Mouse (Mus musculus): ENCODE results near the gene Diaph3. TPM values are rescaled to one million over a fixed set of nuclear protein-coding genes. Genes with fewer than 3 reads are reported as not detected.

The Diaph3 gene
- polyA plus RNA-seq, 1 experiment from 2014 or later: 25.9 TPM

- Histone ChIP-seq H3K4me3 (ENCODE audit: low read depth, low read length) (no peak overlapping the region), H3K4me1 (ENCODE audit: insufficient read depth) (no peaks in the 10 kb centered on the region), H3K9me3 (ENCODE audit: low read depth, low read length) (no peaks in the 10 kb centered on the region), H3K27ac (ENCODE audit: low read depth) (no peak overlapping the region), H3K9ac (no peak overlapping the region), H3K36me3 (ENCODE audit: insufficient read depth) (no peaks in the 10 kb centered on the region), H3K4me2 (no peak overlapping the region), H3K27me3 (ENCODE audit: insufficient read depth, low read length) (no peaks in the 10 kb centered on the region)
- no peak for ATAC-seq (ENCODE audit: insufficient read depth)
- no peak for DNase-seq
- no peak for TF ChIP-seq CTCF (IDR thresholded peaks at IDR 0.05; ENCODE audit: low read depth)
- WGBS: 64% methylated on average over 7 of the region's 7 CpGs
These were observed 399.0 kb downstream of the Diaph3 start for GRCm38 (mm10) chr14:86741855-86742531.

GRCm38 (mm10) chr14:86738916-86739315 lies 402.1 kb downstream of the Diaph3 start:
- H3K4me1 ChIP-seq (ENCODE audit: insufficient read depth): no peaks in the 10 kb centered on the region
- WGBS: 41% methylated on average over 5 of the region's 5 CpGs

GRCm38 (mm10) chr14:86736646-86737045 lies 404.4 kb downstream of the Diaph3 start:
- Histone ChIP-seq H3K27me3 (ENCODE audit: insufficient read depth, low read length) (no peaks in the 10 kb centered on the region), H3K4me2 (no peak overlapping the region), H3K4me1 (ENCODE audit: insufficient read depth) (no peaks in the 10 kb centered on the region), H3K9me3 (ENCODE audit: low read depth, low read length) (no peaks in the 10 kb centered on the region), H3K27ac (ENCODE audit: low read depth) (no peak overlapping the region), H3K36me3 (ENCODE audit: insufficient read depth) (no peaks in the 10 kb centered on the region), H3K4me3 (ENCODE audit: low read depth, low read length) (no peak overlapping the region), H3K9ac (no peak overlapping the region)
- no peak for DNase-seq
- 80% methylated on average over 1 of the region's 1 CpGs for WGBS
- TF ChIP-seq CTCF (IDR thresholded peaks at IDR 0.05; ENCODE audit: low read depth): no peak
- ATAC-seq (ENCODE audit: insufficient read depth): no peak

More at GRCm38 (mm10) chr14:86738916-86739315, 402.1 kb downstream of the Diaph3 start:
- ATAC-seq (ENCODE audit: insufficient read depth) (no peak), DNase-seq (no peak)
- Histone ChIP-seq H3K27ac (ENCODE audit: low read depth) (no peak overlapping the region), H3K9me3 (ENCODE audit: low read depth, low read length) (no peaks in the 10 kb centered on the region), H3K9ac (no peak overlapping the region), H3K27me3 (ENCODE audit: insufficient read depth, low read length) (no peaks in the 10 kb centered on the region), H3K4me2 (no peak overlapping the region), H3K36me3 (ENCODE audit: insufficient read depth) (no peaks in the 10 kb centered on the region), H3K4me3 (ENCODE audit: low read depth, low read length) (no peak overlapping the region)
- no peak for TF ChIP-seq CTCF (IDR thresholded peaks at IDR 0.05; ENCODE audit: low read depth)

- Histone ChIP-seq H3K27me3 (ENCODE audit: insufficient read depth, low read length) (no peaks in the 10 kb centered on the region), H3K9me3 (ENCODE audit: low read depth, low read length) (no peaks in the 10 kb centered on the region), H3K4me2 (no peak overlapping the region), H3K4me3 (ENCODE audit: low read depth, low read length) (no peak overlapping the region), H3K9ac (no peak overlapping the region), H3K4me1 (ENCODE audit: insufficient read depth) (no peaks in the 10 kb centered on the region), H3K27ac (ENCODE audit: low read depth) (no peak overlapping the region), H3K36me3 (ENCODE audit: insufficient read depth) (no peaks in the 10 kb centered on the region)
- no peak for TF ChIP-seq CTCF (IDR thresholded peaks at IDR 0.05; ENCODE audit: low read depth)
- DNase-seq (no peak), ATAC-seq (ENCODE audit: insufficient read depth) (no peak)
- 26% methylated on average over 1 of the region's 1 CpGs for WGBS
These were observed 409.7 kb downstream of the Diaph3 start for GRCm38 (mm10) chr14:86731300-86731699.

GRCm38 (mm10) chr14:86729617-86730098 lies 411.4 kb downstream of the Diaph3 start:
- no peak overlapping the region for H3K4me3 ChIP-seq (ENCODE audit: low read depth, low read length)
- DNase-seq: peak; percentile 69
- no peaks in the 10 kb centered on the region for H3K27me3 ChIP-seq (ENCODE audit: insufficient read depth, low read length)
- no peak overlapping the region for H3K4me2 ChIP-seq
- H3K27ac ChIP-seq (ENCODE audit: low read depth): no peak overlapping the region
- H3K4me1 ChIP-seq (ENCODE audit: insufficient read depth): no peaks in the 10 kb centered on the region
- no peaks in the 10 kb centered on the region for H3K9me3 ChIP-seq (ENCODE audit: low read depth, low read length)
- WGBS: 45% methylated on average over 4 of the region's 4 CpGs
- peak; percentile 81 for ATAC-seq (ENCODE audit: insufficient read depth)
- no peak for TF ChIP-seq CTCF (IDR thresholded peaks at IDR 0.05; ENCODE audit: low read depth)
- H3K36me3 ChIP-seq (ENCODE audit: insufficient read depth): no peaks in the 10 kb centered on the region
- H3K9ac ChIP-seq: no peak overlapping the region

GRCm38 (mm10) chr14:86727538-86728045 lies 413.4 kb downstream of the Diaph3 start:
- no peak for ATAC-seq (ENCODE audit: insufficient read depth)
- Histone ChIP-seq H3K27me3 (ENCODE audit: insufficient read depth, low read length) (no peaks in the 10 kb centered on the region), H3K9ac (no peak overlapping the region), H3K36me3 (ENCODE audit: insufficient read depth) (no peaks in the 10 kb centered on the region), H3K4me1 (ENCODE audit: insufficient read depth) (no peaks in the 10 kb centered on the region), H3K4me3 (ENCODE audit: low read depth, low read length) (no peak overlapping the region), H3K27ac (ENCODE audit: low read depth) (no peak overlapping the region), H3K4me2 (no peak overlapping the region), H3K9me3 (ENCODE audit: low read depth, low read length) (no peaks in the 10 kb centered on the region)
- no peak for TF ChIP-seq CTCF (IDR thresholded peaks at IDR 0.05; ENCODE audit: low read depth)
- DNase-seq: no peak
- WGBS: 81% methylated on average over 5 of the region's 5 CpGs

GRCm38 (mm10) chr14:86721768-86722167 lies 419.3 kb downstream of the Diaph3 start:
- TF ChIP-seq CTCF (IDR thresholded peaks at IDR 0.05; ENCODE audit: low read depth): no peak
- ATAC-seq (ENCODE audit: insufficient read depth) (no peak), DNase-seq (no peak)
- Histone ChIP-seq H3K9me3 (ENCODE audit: low read depth, low read length) (no peaks in the 10 kb centered on the region), H3K36me3 (ENCODE audit: insufficient read depth) (no peaks in the 10 kb centered on the region), H3K4me2 (no peak overlapping the region), H3K27me3 (ENCODE audit: insufficient read depth, low read length) (no peaks in the 10 kb centered on the region), H3K4me3 (ENCODE audit: low read depth, low read length) (no peak overlapping the region), H3K4me1 (ENCODE audit: insufficient read depth) (no peaks in the 10 kb centered on the region), H3K9ac (no peak overlapping the region), H3K27ac (ENCODE audit: low read depth) (no peak overlapping the region)
- WGBS: 86% methylated on average over 6 of the region's 6 CpGs

All from lung, embryonic 14.5 days (tissue).